Mouse (Mus musculus) neural tube, embryonic 13.5 days (tissue): ENCODE measurements at regions not wholly inside any gene's neighbourhood (a gene's known extent, or its start where the extent isn't known, plus 50 kb on each side); places are given as distances from the start of the nearest gene placed in this dataset.
"Not testable (repeated sequence)": the region's sequence is repeated elsewhere in the genome, so short reads cannot be mapped to it uniquely, and the experiment has no call there.

Experiments
- ATAC-seq: fragments of 200-750 bp; cut with Nextera tagmentation; 2 replicates; pipeline ENCODE4 v1.8.0; 2017; ENCODE audit warnings: low read depth, mild to moderate bottlenecking, moderate TSS enrichment, moderate library complexity
- H3K27ac ChIP-seq: fragments of 300-500 bp; sonication (generic); replicated peaks from 2 replicates; pipeline ENCODE4 v1.5.1; 2015; ENCODE audit warnings: moderate library complexity, mild to moderate bottlenecking, inconsistent platforms
- H3K27me3 ChIP-seq: fragments of 300-500 bp; sonication (generic); 2 replicates; pipeline ENCODE4 v1.6.1; 2015; ENCODE audit warnings: mild to moderate bottlenecking, inconsistent platforms
- H3K36me3 ChIP-seq: fragments of 300-500 bp; sonication (generic); 2 replicates; pipeline ENCODE4 v1.6.1; 2015; ENCODE audit warnings: mild to moderate bottlenecking, inconsistent platforms
- H3K4me1 ChIP-seq: fragments of 300-500 bp; sonication (generic); replicated peaks from 2 replicates; pipeline ENCODE4 v1.6.1; 2015; ENCODE audit warnings: inconsistent platforms
- H3K4me2 ChIP-seq: fragments of 300-500 bp; sonication (generic); 2 replicates; pipeline ENCODE4 v1.6.1; 2015; ENCODE audit warnings: inconsistent platforms, mild to moderate bottlenecking, moderate library complexity
- H3K4me3 ChIP-seq: fragments of 300-500 bp; sonication (generic); 2 replicates; pipeline ENCODE4 v1.5.1; 2015; ENCODE audit warnings: mild to moderate bottlenecking, inconsistent platforms
- H3K9ac ChIP-seq: fragments of 300-500 bp; sonication (generic); 2 replicates; pipeline ENCODE4 v1.6.1; 2015; ENCODE audit warnings: moderate library complexity, mild to moderate bottlenecking, inconsistent platforms
- H3K9me3 ChIP-seq: fragments of 300-500 bp; sonication (generic); 2 replicates; pipeline ENCODE4 v1.6.1; 2016; ENCODE audit warnings: inconsistent platforms
- WGBS: fragments of 180-500 bp; shearing (Covaris S2); methylation state at CpG from one replicate; pipeline ENCODE4 v1.1.7; 2015; 5-methylcytosine and 5-hydroxymethylcytosine counted together

DNA sequence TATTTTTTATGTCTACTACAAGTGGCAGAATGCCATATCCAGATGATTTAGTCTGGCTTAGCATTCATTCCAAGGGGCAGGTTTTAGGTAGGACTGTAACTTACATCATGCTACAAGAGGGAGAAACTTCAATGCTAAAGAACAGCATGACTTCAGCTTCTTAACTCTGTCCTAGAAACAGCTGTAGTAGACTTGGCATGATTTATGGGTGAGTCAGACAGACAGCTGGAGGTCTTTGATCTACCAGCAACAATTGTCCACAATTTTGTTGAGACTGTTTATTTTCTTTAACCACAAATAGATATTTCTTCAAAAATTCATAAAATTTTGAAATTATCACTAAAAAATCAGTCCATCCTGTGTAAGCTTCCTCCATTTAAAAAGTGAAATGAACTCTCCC is 781.7 kb upstream of the Man1a start:
- Histone ChIP-seq H3K36me3 (no peaks in the 10 kb centered on the region), H3K4me1 (no peaks in the 10 kb centered on the region), H3K9me3 (no peaks in the 10 kb centered on the region), H3K4me3 (no peak overlapping the region), H3K4me2 (no peak overlapping the region), H3K27ac (no peak overlapping the region), H3K9ac (no peak overlapping the region), H3K27me3 (no peaks in the 10 kb centered on the region)
- no peak for ATAC-seq

DNA sequence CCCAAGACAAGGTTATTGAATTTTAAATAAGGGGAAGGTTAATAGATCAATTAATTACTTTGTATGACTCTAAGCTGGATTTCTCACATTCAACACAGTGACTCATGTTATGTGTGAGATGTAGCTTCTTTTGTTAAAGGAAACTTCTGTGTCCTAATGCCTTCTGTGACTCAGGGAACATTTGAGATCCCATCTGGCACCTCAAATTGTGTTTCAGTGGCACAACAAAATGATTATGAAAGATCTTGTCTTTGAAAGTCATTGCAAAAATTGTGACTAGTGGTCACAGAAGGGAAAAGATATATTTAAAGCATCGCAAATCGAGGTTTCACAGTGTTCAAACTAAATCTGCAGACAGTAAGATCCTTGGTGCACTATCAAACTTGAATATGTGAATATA is 765.2 kb upstream of the Man1a start:
- no peaks in the 10 kb centered on the region for H3K27me3 ChIP-seq
- H3K27ac ChIP-seq = no peak overlapping the region
- no peaks in the 10 kb centered on the region for H3K4me1 ChIP-seq
- H3K36me3 ChIP-seq = no peaks in the 10 kb centered on the region
- H3K4me2 ChIP-seq = no peak overlapping the region
- WGBS = 95% methylated on average over 2 of the region's 2 CpGs
- no peak for ATAC-seq
- no peak overlapping the region for H3K9ac ChIP-seq
- no peaks in the 10 kb centered on the region for H3K9me3 ChIP-seq
- no peak overlapping the region for H3K4me3 ChIP-seq

DNA sequence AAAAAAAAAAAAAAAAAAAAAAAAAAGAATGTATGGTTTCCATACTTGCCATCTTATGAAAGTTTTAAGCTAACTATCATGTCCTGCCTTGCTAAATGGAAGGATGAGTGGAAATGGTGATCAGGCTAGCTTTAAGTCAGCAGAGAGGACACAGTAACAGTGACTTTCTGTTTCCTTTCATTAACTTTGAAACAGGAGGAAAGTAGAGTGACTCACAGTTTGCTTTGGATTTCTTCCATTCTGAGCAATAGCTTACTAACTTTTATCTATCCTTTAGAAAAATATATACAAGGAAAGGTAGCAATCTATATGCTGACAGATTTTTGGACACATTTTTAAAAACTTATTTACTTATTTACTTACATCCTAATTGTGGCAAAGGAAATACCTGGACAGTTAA is 762.6 kb upstream of the Man1a start:
- ATAC-seq = no peak
- H3K36me3 ChIP-seq = no peaks in the 10 kb centered on the region
- no peaks in the 10 kb centered on the region for H3K9me3 ChIP-seq
- no peak overlapping the region for H3K9ac ChIP-seq
- no peak overlapping the region for H3K4me3 ChIP-seq
- no peak overlapping the region for H3K27ac ChIP-seq
- H3K4me2 ChIP-seq = no peak overlapping the region
- H3K27me3 ChIP-seq = no peaks in the 10 kb centered on the region
- no peaks in the 10 kb centered on the region for H3K4me1 ChIP-seq

DNA sequence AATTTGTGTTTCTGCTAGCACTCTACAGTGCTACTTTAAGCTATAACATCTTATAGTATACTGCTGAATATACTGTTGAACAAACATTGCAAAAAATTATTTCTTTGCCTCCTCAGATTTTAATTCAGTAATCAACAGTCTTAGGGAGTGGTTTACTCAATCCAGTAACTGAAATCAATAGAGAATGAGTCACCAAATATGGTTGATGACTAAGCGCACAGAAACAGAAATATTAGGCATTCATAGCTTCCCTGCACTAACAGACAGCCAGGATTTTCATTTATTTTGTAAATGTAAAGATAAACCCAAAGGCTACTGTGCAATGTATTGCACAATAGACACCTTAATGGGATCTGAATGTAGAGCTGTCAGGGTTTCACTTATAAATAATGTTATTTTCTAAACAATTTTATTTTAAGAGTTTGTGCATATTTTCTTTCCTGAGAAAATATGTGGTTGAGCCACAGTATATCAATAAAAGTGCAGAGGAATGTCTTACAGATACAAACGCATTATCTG is 738.3 kb upstream of the Man1a start:
- Histone ChIP-seq H3K4me2 (no peak overlapping the region), H3K9me3 (no peaks in the 10 kb centered on the region), H3K4me3 (no peak overlapping the region), H3K36me3 (no peaks in the 10 kb centered on the region), H3K4me1 (no peaks in the 10 kb centered on the region), H3K27me3 (no peaks in the 10 kb centered on the region), H3K9ac (no peak overlapping the region), H3K27ac (no peak overlapping the region)
- WGBS = 92% methylated on average over 2 of the region's 2 CpGs
- ATAC-seq = no peak

DNA sequence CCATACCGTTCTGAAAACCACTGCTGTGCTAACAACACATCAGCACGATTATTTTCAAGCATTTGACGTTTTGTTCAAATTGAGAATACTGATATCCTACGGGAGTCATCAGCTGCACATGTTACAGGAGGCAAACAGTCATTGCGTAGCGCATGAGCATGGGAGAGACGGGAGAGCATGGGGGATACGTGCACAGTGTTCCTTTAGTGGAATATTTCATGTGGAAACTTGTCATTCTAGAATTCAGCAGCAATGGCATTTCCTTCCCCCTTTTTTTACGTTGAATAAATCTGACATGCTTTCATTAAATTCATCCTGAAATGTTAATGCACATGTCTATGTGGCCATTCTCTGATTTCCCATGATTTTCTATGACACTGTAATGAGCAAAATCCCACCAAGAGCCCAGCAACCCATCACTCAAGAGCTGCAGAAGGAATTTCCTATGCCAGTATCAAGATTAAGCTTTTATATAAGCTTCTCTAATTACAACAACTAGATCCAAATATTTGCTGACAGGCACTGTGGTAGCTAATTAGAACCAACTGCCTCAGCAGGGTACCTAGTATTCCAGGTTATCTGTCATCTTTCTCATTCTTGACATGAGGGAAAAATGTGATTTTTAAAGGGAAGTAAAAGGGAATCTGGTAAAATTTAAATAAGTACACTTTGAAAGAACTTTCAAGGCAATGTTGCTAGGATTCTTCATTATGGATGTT is 723.2 kb upstream of the Man1a start:
- no peaks in the 10 kb centered on the region for H3K36me3 ChIP-seq
- H3K27ac ChIP-seq = 0 out of 2 replicates have a peak overlapping the region, but pooled peaks have one; percentile 64

DNA sequence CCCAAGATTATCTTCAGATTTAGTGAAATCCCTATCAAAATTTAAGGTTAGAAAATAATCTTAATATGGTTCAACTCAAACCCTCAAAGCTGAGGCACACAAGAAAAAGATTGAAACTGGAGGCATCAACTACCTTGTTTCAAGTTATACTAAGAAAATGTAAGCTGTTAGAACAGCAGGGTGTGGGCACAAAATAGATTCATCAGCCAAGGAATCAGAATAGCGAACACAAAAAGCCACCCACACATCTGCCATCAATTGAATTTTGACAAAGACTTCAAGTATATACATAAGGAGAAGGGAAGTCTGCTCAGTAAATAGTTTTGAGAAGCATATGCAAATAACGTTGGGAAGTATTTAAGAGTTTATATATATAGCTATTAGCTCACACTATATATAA is 720.9 kb upstream of the Man1a start:
- Histone ChIP-seq H3K27me3 (no peaks in the 10 kb centered on the region), H3K27ac (no peak overlapping the region), H3K9me3 (no peaks in the 10 kb centered on the region), H3K9ac (no peak overlapping the region), H3K4me1 (peaks cover 4% of the 10 kb centered on the region; the same call in 1 of the 2 replicates), H3K4me3 (no peak overlapping the region), H3K4me2 (no peak overlapping the region), H3K36me3 (no peaks in the 10 kb centered on the region)
- 79% methylated on average over 2 of the region's 2 CpGs for WGBS
- no peak for ATAC-seq

More for the DNA sequence above, 723.2 kb upstream of the Man1a start:
- peak overlapping the region; percentile 25; the same call in 1 of the 2 replicates for H3K4me2 ChIP-seq
- no peak overlapping the region for H3K9ac ChIP-seq
- H3K4me1 ChIP-seq = peaks cover 4% of the 10 kb centered on the region; the same call in 1 of the 2 replicates
- H3K27me3 ChIP-seq = no peaks in the 10 kb centered on the region
- ATAC-seq = peak; percentile 83
- no peaks in the 10 kb centered on the region for H3K9me3 ChIP-seq
- WGBS = 50% methylated on average over 9 of the region's 9 CpGs
- H3K4me3 ChIP-seq = no peak overlapping the region

DNA sequence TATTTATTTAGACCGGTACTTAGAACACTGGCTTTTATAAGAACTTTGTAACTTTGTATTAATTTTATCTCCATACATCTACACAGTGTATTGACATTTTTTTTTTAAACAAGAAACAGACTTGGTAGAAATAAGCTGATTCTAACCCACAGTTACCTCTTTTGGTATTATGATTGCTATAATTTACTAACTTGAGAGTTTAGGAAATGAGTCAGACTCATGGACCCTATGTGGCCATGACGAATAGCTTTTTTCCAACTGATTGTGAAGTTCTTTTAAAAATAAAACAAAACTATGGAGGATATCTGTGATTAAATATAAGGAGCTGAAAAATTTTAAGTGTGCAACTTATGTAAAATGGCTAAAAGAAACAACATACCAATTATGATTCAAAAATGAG is 684.7 kb upstream of the Man1a start:
- Histone ChIP-seq H3K4me3 (no peak overlapping the region), H3K9ac (no peak overlapping the region), H3K27me3 (no peaks in the 10 kb centered on the region), H3K4me2 (no peak overlapping the region), H3K36me3 (no peaks in the 10 kb centered on the region), H3K9me3 (no peaks in the 10 kb centered on the region), H3K4me1 (no peaks in the 10 kb centered on the region), H3K27ac (no peak overlapping the region)
- WGBS = 94% methylated on average over 2 of the region's 2 CpGs
- ATAC-seq = no peak

DNA sequence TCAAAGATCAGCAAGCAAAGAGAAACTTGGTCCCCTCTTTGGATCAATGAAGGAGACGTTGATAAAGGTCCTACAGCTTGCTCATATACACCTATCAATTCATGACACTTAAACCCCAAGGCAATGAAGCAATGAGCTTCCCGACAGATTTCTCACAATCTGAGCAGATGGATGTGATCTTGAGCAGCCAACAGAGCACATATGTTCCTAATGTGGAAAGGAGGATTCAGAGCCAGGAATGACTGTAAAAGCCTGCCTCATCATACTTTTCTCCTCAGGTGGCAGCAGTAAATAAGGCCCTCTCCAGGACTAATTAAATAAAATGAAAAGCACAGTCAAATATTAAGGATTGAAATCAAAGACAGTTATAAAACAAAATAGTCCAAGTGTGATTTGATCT is 672.8 kb upstream of the Man1a start:
- H3K4me2 ChIP-seq = no peak overlapping the region
- H3K27me3 ChIP-seq = no peaks in the 10 kb centered on the region
- no peaks in the 10 kb centered on the region for H3K36me3 ChIP-seq
- no peaks in the 10 kb centered on the region for H3K4me1 ChIP-seq
- no peak overlapping the region for H3K9ac ChIP-seq
- no peak for ATAC-seq
- no peaks in the 10 kb centered on the region for H3K9me3 ChIP-seq
- no peak overlapping the region for H3K27ac ChIP-seq
- WGBS = 77% methylated on average over 2 of the region's 2 CpGs
- no peak overlapping the region for H3K4me3 ChIP-seq

DNA sequence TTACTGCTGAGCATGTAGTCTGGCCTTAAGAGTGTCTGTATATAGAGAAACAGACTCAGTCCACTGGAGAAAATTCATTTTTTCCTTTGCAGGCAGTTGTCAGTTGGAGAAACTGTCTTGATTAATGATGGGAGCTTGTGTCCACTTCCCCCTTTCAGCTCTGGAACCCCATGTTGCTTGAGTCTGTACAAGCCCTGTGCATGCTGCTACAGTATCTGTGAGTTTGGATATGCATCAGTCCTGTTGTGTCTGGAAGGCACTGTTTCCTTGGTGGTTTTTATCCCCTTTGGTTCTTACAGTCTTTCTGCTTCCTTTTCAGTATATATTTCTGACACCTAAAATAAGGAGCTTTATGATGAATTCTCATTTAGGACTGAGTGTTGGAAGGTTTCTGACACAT is 660.7 kb upstream of the Man1a start:
- H3K9ac ChIP-seq = no peak overlapping the region
- no peak overlapping the region for H3K4me2 ChIP-seq
- no peaks in the 10 kb centered on the region for H3K27me3 ChIP-seq
- no peak overlapping the region for H3K27ac ChIP-seq
- ATAC-seq = no peak
- H3K4me1 ChIP-seq = no peaks in the 10 kb centered on the region
- no peak overlapping the region for H3K4me3 ChIP-seq
- no peaks in the 10 kb centered on the region for H3K9me3 ChIP-seq
- no peaks in the 10 kb centered on the region for H3K36me3 ChIP-seq

DNA sequence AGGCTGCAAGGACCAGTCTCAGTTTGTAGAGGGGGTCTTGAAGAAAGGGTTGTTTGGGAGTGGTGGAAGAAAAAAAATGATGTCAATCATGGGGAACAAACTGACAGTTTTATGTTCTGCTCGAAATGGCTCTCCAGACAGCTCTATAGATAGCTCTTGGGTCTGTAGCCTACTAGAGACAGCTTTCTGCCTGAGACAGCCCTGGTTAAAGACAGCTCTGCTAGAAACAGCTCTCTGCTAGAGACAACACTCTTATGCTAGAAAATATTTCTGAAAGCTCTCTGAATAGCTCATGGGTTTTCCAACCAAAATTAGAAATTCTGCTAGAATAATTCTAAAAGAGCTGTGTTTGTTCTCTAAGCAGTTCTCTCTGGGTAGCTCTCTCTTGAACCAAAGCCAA is 636.3 kb upstream of the Man1a start:
- ATAC-seq = no peak
- no peak overlapping the region for H3K4me3 ChIP-seq
- no peak overlapping the region for H3K4me2 ChIP-seq
- no peak overlapping the region for H3K9ac ChIP-seq
- 66% methylated on average over 1 of the region's 1 CpGs for WGBS
- H3K27me3 ChIP-seq = no peaks in the 10 kb centered on the region
- H3K4me1 ChIP-seq = no peaks in the 10 kb centered on the region
- no peak overlapping the region for H3K27ac ChIP-seq
- no peaks in the 10 kb centered on the region for H3K36me3 ChIP-seq
- H3K9me3 ChIP-seq = no peaks in the 10 kb centered on the region

DNA sequence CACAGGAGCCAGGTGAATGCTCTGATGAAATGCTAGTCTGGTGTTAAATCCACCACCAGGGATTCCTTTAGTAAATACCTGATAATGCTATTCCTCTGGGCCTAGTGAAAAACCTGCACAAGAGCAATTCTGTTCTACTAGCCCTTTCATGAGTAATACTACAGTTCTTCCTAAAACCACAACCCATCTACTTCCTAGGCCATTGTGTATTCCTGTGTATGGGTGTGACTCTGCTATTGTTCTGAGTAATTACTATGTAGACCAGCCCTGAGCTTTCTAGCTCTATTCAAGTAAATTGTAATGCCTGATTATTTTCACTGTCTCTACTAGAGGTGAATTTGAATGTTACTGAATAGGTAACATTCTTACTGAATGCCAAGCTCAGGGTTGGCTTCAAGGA is 591.4 kb upstream of the Man1a start:
- H3K27me3 ChIP-seq, ATAC-seq, H3K36me3 ChIP-seq, H3K9ac ChIP-seq, H3K4me1 ChIP-seq, H3K4me3 ChIP-seq, H3K9me3 ChIP-seq, H3K27ac ChIP-seq, H3K4me2 ChIP-seq: not testable (repeated sequence)
